Mouse (Mus musculus) liver, postnatal 0 days (tissue): ENCODE measurements around the gene Klhl29.

ENCODE experiments used
- CTCF ChIP-seq: sonication (generic); IDR thresholded peaks from 2 replicates; pipeline ENCODE4 v1.5.1; 2016; ENCODE audit warnings: antibody characterized with exemption, low read depth
- EP300 ChIP-seq: IDR thresholded peaks from 2 replicates; pipeline ENCODE4 v1.6.1; 2016; ENCODE audit warnings: antibody characterized with exemption, low read depth, mild to moderate bottlenecking

GRCm38 (mm10) chr12:5191206-5191605, 184.3 kb downstream of the Klhl29 start:
- TF ChIP-seq CTCF (no peak), EP300 (no peak)
